Mouse (Mus musculus) spleen, adult 12 weeks (tissue): Measurements from ENCODE around the gene Cux2.

Experiments used
- DNase-seq: peaks from one replicate; pipeline ENCODE4 v3.0.0; 2022; ENCODE audit warnings: low spot score

Gene Cux2

GRCm38 (mm10) chr5:122059060-122060017, 9.4 kb upstream of the Cux2 start:
- DNase-seq, result no peak

- no peak for DNase-seq
Measured at GRCm38 (mm10) chr5:122057622-122058021, 7.7 kb upstream of the Cux2 start.

GRCm38 (mm10) chr5:122056557-122056956, 6.7 kb upstream of the Cux2 start:
- DNase-seq, result no peak

GRCm38 (mm10) chr5:122054130-122054843, 4.4 kb upstream of the Cux2 start:
- no peak for DNase-seq

- no peak for DNase-seq
Measured at GRCm38 (mm10) chr5:122053587-122053986, 3.7 kb upstream of the Cux2 start.

GRCm38 (mm10) chr5:122050832-122051105, 867 bp upstream of the Cux2 start:
- no peak for DNase-seq

GRCm38 (mm10) chr5:122049664-122050016, 262 bp downstream of the Cux2 start:
- DNase-seq, result no peak

- DNase-seq, result no peak
Measured at GRCm38 (mm10) chr5:122048686-122049663, 927 bp downstream of the Cux2 start.

- DNase-seq, result no peak
Measured at GRCm38 (mm10) chr5:122048252-122048651, 1.6 kb downstream of the Cux2 start.

GRCm38 (mm10) chr5:122047791-122048190, 2.1 kb downstream of the Cux2 start:
- DNase-seq, result no peak

GRCm38 (mm10) chr5:122043567-122043966, 6.3 kb downstream of the Cux2 start:
- no peak for DNase-seq

- no peak for DNase-seq
Measured at GRCm38 (mm10) chr5:122035278-122035677, 14.6 kb downstream of the Cux2 start.

- DNase-seq, result no peak
Measured at GRCm38 (mm10) chr5:122033167-122033478, 16.8 kb downstream of the Cux2 start.

- no peak for DNase-seq
Measured at GRCm38 (mm10) chr5:122032471-122033166, 17.3 kb downstream of the Cux2 start.

- no peak for DNase-seq
Measured at GRCm38 (mm10) chr5:122031146-122031545, 18.8 kb downstream of the Cux2 start.

GRCm38 (mm10) chr5:122030640-122031039, 19.3 kb downstream of the Cux2 start:
- no peak for DNase-seq

GRCm38 (mm10) chr5:122026771-122027170, 23.1 kb downstream of the Cux2 start:
- no peak for DNase-seq

GRCm38 (mm10) chr5:122026284-122026683, 23.6 kb downstream of the Cux2 start:
- no peak for DNase-seq

GRCm38 (mm10) chr5:122025117-122025516, 24.8 kb downstream of the Cux2 start:
- DNase-seq, result no peak

- no peak for DNase-seq
Measured at GRCm38 (mm10) chr5:122019288-122019687, 30.6 kb downstream of the Cux2 start.

GRCm38 (mm10) chr5:122017778-122018177, 32.1 kb downstream of the Cux2 start:
- no peak for DNase-seq

- DNase-seq, result no peak
Measured at GRCm38 (mm10) chr5:122017269-122017668, 32.6 kb downstream of the Cux2 start.
